Mouse (Mus musculus): ENCODE measurements around the gene Bhlha9. TPM values are rescaled to one million over a fixed set of nuclear protein-coding genes. Genes with fewer than 3 reads are reported as not detected.

Gene Bhlha9
- polyA plus RNA-seq (2012; ENCODE audit: low replicate concordance) = 0.11 TPM in 1 of 2 replicates, not detected in the other

GRCm38 (mm10) chr11:76671871-76672475 lies at the start of gene Bhlha9:
TSS of gene Bhlha9 (plus strand) at chr11:76672470.

GRCm38 (mm10) chr11:76679508-76679907 lies 7.2 kb downstream of the Bhlha9 start, which contains the start of gene Trarg1:
TSS of gene Trarg1 (plus strand) at chr11:76679808.

Other genes with a start within 250 kb of the Bhlha9 start
- 35.6 and 70.9 TPM in 2 replicates for gene Abr, start 50.2 kb upstream of the Bhlha9 start, polyA plus RNA-seq (2012; ENCODE audit: low replicate concordance)
- gene Trarg1, start 7.3 kb downstream of the Bhlha9 start, polyA plus RNA-seq (2012; ENCODE audit: low replicate concordance) = not detected in 2 replicates
- gene Gosr1, start 91.1 kb downstream of the Bhlha9 start, polyA plus RNA-seq (2012; ENCODE audit: low replicate concordance) = 1.3 and 5.3 TPM in 2 replicates
- 2.5 and 8.0 TPM in 2 replicates for gene Cpd, start 174.5 kb downstream of the Bhlha9 start, polyA plus RNA-seq (2012; ENCODE audit: low replicate concordance)
- not detected in 2 replicates for gene Tmigd1, start 229.7 kb downstream of the Bhlha9 start, polyA plus RNA-seq (2012; ENCODE audit: low replicate concordance)